Mouse (Mus musculus) limb, embryonic 11.5 days (tissue): ENCODE measurements around the gene Tlx3. TPM values are rescaled to one million over a fixed set of nuclear protein-coding genes. Genes with fewer than 3 reads are reported as not detected.

ENCODE experiments used
- ATAC-seq: fragments of 200-750 bp; cut with Nextera tagmentation; 2 replicates; pipeline ENCODE4 v1.8.0; 2017; ENCODE audit warnings: low read depth; ENCODE audit not compliant: insufficient number of reproducible peaks, low FRiP score, low TSS enrichment
- DNase-seq: peaks from one replicate; pipeline ENCODE4 v3.0.0-alpha.2; 2015; ENCODE audit warnings: low spot score
- H3K27ac ChIP-seq: fragments of 300-500 bp; sonication (generic); replicated peaks from 2 replicates; pipeline ENCODE4 v1.5.1; 2014; ENCODE audit warnings: low read depth, mild to moderate bottlenecking, low read length
- H3K27me3 ChIP-seq: fragments of 300-500 bp; sonication (generic); 2 replicates; pipeline ENCODE4 v1.6.1; 2014; ENCODE audit warnings: mild to moderate bottlenecking, low read length, mixed read lengths; ENCODE audit not compliant: control insufficient read depth, insufficient read depth
- H3K36me3 ChIP-seq: fragments of 300-500 bp; sonication (generic); 2 replicates; pipeline ENCODE4 v1.6.1; 2014; ENCODE audit warnings: mild to moderate bottlenecking, low read length, moderate library complexity, mixed read lengths; ENCODE audit not compliant: control insufficient read depth, insufficient read depth
- H3K4me1 ChIP-seq: fragments of 300-500 bp; sonication (generic); 2 replicates; pipeline ENCODE4 v1.6.1; 2014; ENCODE audit warnings: low read length, mixed read lengths; ENCODE audit not compliant: control insufficient read depth, insufficient read depth
- H3K4me2 ChIP-seq: fragments of 300-500 bp; sonication (generic); 2 replicates; pipeline ENCODE4 v1.6.1; 2014; ENCODE audit warnings: low read depth, mild to moderate bottlenecking, moderate library complexity; ENCODE audit not compliant: severe bottlenecking
- H3K4me3 ChIP-seq: fragments of 300-500 bp; sonication (generic); 2 replicates; pipeline ENCODE4 v1.5.1; 2014; ENCODE audit warnings: low read depth, low read length
- H3K9ac ChIP-seq: fragments of 300-500 bp; sonication (generic); 2 replicates; pipeline ENCODE4 v1.6.1; 2014; ENCODE audit warnings: mild to moderate bottlenecking, low read length
- H3K9me3 ChIP-seq: fragments of 300-500 bp; sonication (generic); 2 replicates; pipeline ENCODE4 v1.6.1; 2016; ENCODE audit warnings: low read length; ENCODE audit not compliant: control insufficient read depth
- WGBS: fragments of 180-500 bp; shearing (Covaris S2); extraction: QIAGEN DNeasy Blood & Tissue Kit; methylation state at CpG from one replicate; pipeline ENCODE4 v1.1.7; 2014; 5-methylcytosine and 5-hydroxymethylcytosine counted together
- polyA plus RNA-seq: library from polyadenylated mRNA; unstranded; fragments of >200 nt; fragmentation: Nextera tagmentation; extraction: Ambion mirVana; gene quantifications from 2 replicates; pipeline ENCODE4 v1.2.1, GENCODE M21; 2014

The Tlx3 gene
- polyA plus RNA-seq, 1 experiment from 2014 or later = not detected

GRCm38 (mm10) chr11:33162998-33163506, 40.3 kb downstream of the Tlx3 start, which contains the start of gene Npm1:
Gene Npm1, minus strand, starts transcription at chr11:33163206.
- Histone ChIP-seq H3K36me3 (peaks cover 6% of the 10 kb centered on the region), H3K9me3 (no peaks in the 10 kb centered on the region), H3K4me2 (peak within 1 kb of the TSS; percentile 91), H3K27me3 (no peaks in the 10 kb centered on the region), H3K9ac (peak within 1 kb of the TSS; percentile 91), H3K27ac (peak within 1 kb of the TSS; percentile 68), H3K4me1 (no peaks in the 10 kb centered on the region), H3K4me3 (peak within 1 kb of the TSS; percentile 82)
- WGBS = 2% methylated on average over 49 of the region's 49 CpGs
- DNase-seq = peak; percentile 100
- ATAC-seq = peak; percentile 96

- WGBS = 3% methylated on average over 52 of the region's 53 CpGs
Observed at GRCm38 (mm10) chr11:33162211-33162997, 41.0 kb downstream of the Tlx3 start.

GRCm38 (mm10) chr11:33159741-33160140, 43.6 kb downstream of the Tlx3 start:
- Histone ChIP-seq H3K36me3 (peaks cover 8% of the 10 kb centered on the region), H3K27me3 (no peaks in the 10 kb centered on the region), H3K27ac (no peak overlapping the region), H3K4me1 (no peaks in the 10 kb centered on the region), H3K4me3 (no peak overlapping the region), H3K4me2 (no peak overlapping the region), H3K9me3 (no peaks in the 10 kb centered on the region), H3K9ac (no peak overlapping the region)
- 91% methylated on average over 3 of the region's 3 CpGs for WGBS
- ATAC-seq (no peak), DNase-seq (no peak)

More at GRCm38 (mm10) chr11:33162211-33162997, 41.0 kb downstream of the Tlx3 start:
- H3K36me3 ChIP-seq = peaks cover 6% of the 10 kb centered on the region
- no peaks in the 10 kb centered on the region for H3K9me3 ChIP-seq
- no peaks in the 10 kb centered on the region for H3K27me3 ChIP-seq
- peak overlapping the region; percentile 60 for H3K27ac ChIP-seq
- peak overlapping the region; percentile 82 for H3K4me3 ChIP-seq
- peak overlapping the region; percentile 91 for H3K4me2 ChIP-seq
- H3K9ac ChIP-seq = peak overlapping the region; percentile 91
- H3K4me1 ChIP-seq = no peaks in the 10 kb centered on the region
- ATAC-seq = peak; percentile 57
- peak; percentile 84 for DNase-seq

GRCm38 (mm10) chr11:33157453-33158196, 45.8 kb downstream of the Tlx3 start:
- no peak overlapping the region for H3K4me3 ChIP-seq

GRCm38 (mm10) chr11:33156436-33157015, 46.9 kb downstream of the Tlx3 start:
- H3K9ac ChIP-seq = no peak overlapping the region
- H3K27ac ChIP-seq = no peak overlapping the region
- no peak overlapping the region for H3K4me3 ChIP-seq
- 87% methylated on average over 4 of the region's 4 CpGs for WGBS
- H3K27me3 ChIP-seq = no peaks in the 10 kb centered on the region
- H3K4me2 ChIP-seq = no peak overlapping the region
- DNase-seq = no peak
- no peaks in the 10 kb centered on the region for H3K9me3 ChIP-seq
- no peaks in the 10 kb centered on the region for H3K4me1 ChIP-seq
- H3K36me3 ChIP-seq = peaks cover 22% of the 10 kb centered on the region
- ATAC-seq = no peak

More at GRCm38 (mm10) chr11:33157453-33158196, 45.8 kb downstream of the Tlx3 start:
- no peak for ATAC-seq
- H3K27ac ChIP-seq = no peak overlapping the region
- no peak overlapping the region for H3K9ac ChIP-seq
- no peak for DNase-seq
- WGBS = 79% methylated on average over 2 of the region's 2 CpGs
- H3K27me3 ChIP-seq = no peaks in the 10 kb centered on the region
- H3K4me1 ChIP-seq = no peaks in the 10 kb centered on the region
- peaks cover 17% of the 10 kb centered on the region for H3K36me3 ChIP-seq
- H3K4me2 ChIP-seq = no peak overlapping the region
- no peaks in the 10 kb centered on the region for H3K9me3 ChIP-seq

GRCm38 (mm10) chr11:33154459-33154858, 48.9 kb downstream of the Tlx3 start:
- Histone ChIP-seq H3K27me3 (no peaks in the 10 kb centered on the region), H3K9ac (no peak overlapping the region), H3K36me3 (peaks cover 17% of the 10 kb centered on the region), H3K4me2 (no peak overlapping the region), H3K9me3 (no peaks in the 10 kb centered on the region), H3K27ac (no peak overlapping the region), H3K4me3 (no peak overlapping the region), H3K4me1 (no peaks in the 10 kb centered on the region)
- ATAC-seq (no peak), DNase-seq (no peak)
- WGBS = 92% methylated on average over 3 of the region's 3 CpGs

GRCm38 (mm10) chr11:33152997-33153396, 50.4 kb downstream of the Tlx3 start:
- no peaks in the 10 kb centered on the region for H3K27me3 ChIP-seq
- DNase-seq (no peak), ATAC-seq (no peak)
- no peak overlapping the region for H3K4me3 ChIP-seq
- H3K4me1 ChIP-seq = peaks cover 3% of the 10 kb centered on the region; the same call in 1 of the 2 replicates
- 89% methylated on average over 1 of the region's 1 CpGs for WGBS
- H3K9me3 ChIP-seq = no peaks in the 10 kb centered on the region
- H3K9ac ChIP-seq = no peak overlapping the region
- H3K27ac ChIP-seq = no peak overlapping the region
- no peak overlapping the region for H3K4me2 ChIP-seq
- peaks cover 16% of the 10 kb centered on the region for H3K36me3 ChIP-seq

- peaks cover 16% of the 10 kb centered on the region for H3K36me3 ChIP-seq
- ATAC-seq = no peak
- WGBS = 77% methylated on average over 4 of the region's 4 CpGs
Observed at GRCm38 (mm10) chr11:33151780-33152145, 51.6 kb downstream of the Tlx3 start.

More at GRCm38 (mm10) chr11:33151780-33152145, 51.6 kb downstream of the Tlx3 start:
- no peak for DNase-seq
- no peak overlapping the region for H3K4me2 ChIP-seq
- peaks cover 4% of the 10 kb centered on the region; the same call in 1 of the 2 replicates for H3K27me3 ChIP-seq
- no peak overlapping the region for H3K4me3 ChIP-seq
- H3K4me1 ChIP-seq = peaks cover 11% of the 10 kb centered on the region
- H3K27ac ChIP-seq = no peak overlapping the region
- H3K9me3 ChIP-seq = no peaks in the 10 kb centered on the region
- no peak overlapping the region for H3K9ac ChIP-seq
